Mouse (Mus musculus) neural tube, embryonic 12.5 days (tissue): ENCODE measurements around the gene Pnpla8. TPM values are rescaled to one million over a fixed set of nuclear protein-coding genes. Genes with fewer than 3 reads are reported as not detected.
A peak's percentile ranks its signal among the peaks of the same experiment; 100 is the strongest.
"Not testable (repeated sequence)": the region's sequence is repeated elsewhere in the genome, so short reads cannot be mapped to it uniquely, and the experiment has no call there.

Experiments used
- ATAC-seq: fragments of 200-750 bp; cut with Nextera tagmentation; 2 replicates; pipeline ENCODE4 v1.8.0; 2017; ENCODE audit warnings: low read depth, mild to moderate bottlenecking, moderate TSS enrichment, moderate library complexity; ENCODE audit not compliant: low FRiP score
- H3K27ac ChIP-seq: fragments of 300-500 bp; sonication (generic); 2 replicates; pipeline ENCODE4 v1.5.1; 2016
- H3K27me3 ChIP-seq: fragments of 300-500 bp; sonication (generic); replicated peaks from 2 replicates; pipeline ENCODE4 v1.6.1; 2016; ENCODE audit warnings: mild to moderate bottlenecking
- H3K36me3 ChIP-seq: fragments of 300-500 bp; sonication (generic); 2 replicates; pipeline ENCODE4 v1.6.1; 2016; ENCODE audit warnings: mild to moderate bottlenecking
- H3K4me1 ChIP-seq: fragments of 300-500 bp; sonication (generic); 2 replicates; pipeline ENCODE4 v1.6.1; 2016
- H3K4me2 ChIP-seq: fragments of 300-500 bp; sonication (generic); replicated peaks from 2 replicates; pipeline ENCODE4 v1.6.1; 2016; ENCODE audit warnings: mild to moderate bottlenecking
- H3K4me3 ChIP-seq: fragments of 300-500 bp; sonication (generic); 2 replicates; pipeline ENCODE4 v1.5.1; 2016
- H3K9ac ChIP-seq: fragments of 300-500 bp; sonication (generic); 2 replicates; pipeline ENCODE4 v1.6.1; 2016; ENCODE audit warnings: mild to moderate bottlenecking
- H3K9me3 ChIP-seq: fragments of 300-500 bp; sonication (generic); 2 replicates; pipeline ENCODE4 v1.6.1; 2016; ENCODE audit warnings: mild to moderate bottlenecking
- WGBS: fragments of 180-500 bp; shearing (Covaris S2); methylation state at CpG from one replicate; pipeline ENCODE4 v1.1.7; 2016; 5-methylcytosine and 5-hydroxymethylcytosine counted together
- polyA plus RNA-seq: library from polyadenylated mRNA; unstranded; fragments of >200 nt; fragmentation: Nextera tagmentation; extraction: Ambion mirVana; gene quantifications from 2 replicates; pipeline ENCODE4 v1.2.1, GENCODE M21; 2016

Pnpla8 gene
- polyA plus RNA-seq, 1 experiment from 2014 or later, result 103 TPM

GRCm38 (mm10) chr12:44224650-44225049 is 3.5 kb downstream of the Pnpla8 start:
- Histone ChIP-seq H3K4me3 (no peak overlapping the region), H3K27me3 (no peaks in the 10 kb centered on the region), H3K9ac (no peak overlapping the region), H3K36me3 (no peaks in the 10 kb centered on the region), H3K9me3 (no peaks in the 10 kb centered on the region), H3K27ac (no peak overlapping the region), H3K4me2 (no peak overlapping the region), H3K4me1 (peaks cover 3% of the 10 kb centered on the region; the same call in 1 of the 2 replicates)
- 78% methylated on average over 3 of the region's 3 CpGs for WGBS
- ATAC-seq, result no peak

GRCm38 (mm10) chr12:44241090-44241489 is 19.9 kb downstream of the Pnpla8 start:
- H3K4me1 ChIP-seq, result no peaks in the 10 kb centered on the region
- no peak overlapping the region for H3K27ac ChIP-seq
- no peak for ATAC-seq
- no peak overlapping the region for H3K4me3 ChIP-seq
- H3K9me3 ChIP-seq, result no peaks in the 10 kb centered on the region
- 81% methylated on average over 7 of the region's 7 CpGs for WGBS
- no peaks in the 10 kb centered on the region for H3K36me3 ChIP-seq
- H3K9ac ChIP-seq, result no peak overlapping the region
- no peaks in the 10 kb centered on the region for H3K27me3 ChIP-seq
- H3K4me2 ChIP-seq, result no peak overlapping the region

GRCm38 (mm10) chr12:44242407-44242806 is 21.2 kb downstream of the Pnpla8 start:
- Histone ChIP-seq H3K27me3 (no peaks in the 10 kb centered on the region), H3K27ac (no peak overlapping the region), H3K4me1 (no peaks in the 10 kb centered on the region), H3K9me3 (no peaks in the 10 kb centered on the region), H3K36me3 (no peaks in the 10 kb centered on the region), H3K4me2 (no peak overlapping the region), H3K4me3 (no peak overlapping the region), H3K9ac (no peak overlapping the region)
- WGBS, result 92% methylated on average over 4 of the region's 4 CpGs
- no peak for ATAC-seq

GRCm38 (mm10) chr12:44245739-44246138 is 24.6 kb downstream of the Pnpla8 start:
- 89% methylated on average over 3 of the region's 3 CpGs for WGBS
- no peak overlapping the region for H3K9ac ChIP-seq
- no peak overlapping the region for H3K4me3 ChIP-seq
- ATAC-seq, result no peak
- no peaks in the 10 kb centered on the region for H3K27me3 ChIP-seq
- H3K4me1 ChIP-seq, result no peaks in the 10 kb centered on the region
- H3K4me2 ChIP-seq, result no peak overlapping the region
- no peak overlapping the region for H3K27ac ChIP-seq
- H3K9me3 ChIP-seq, result no peaks in the 10 kb centered on the region
- H3K36me3 ChIP-seq, result no peaks in the 10 kb centered on the region

GRCm38 (mm10) chr12:44248309-44248977 is 27.3 kb downstream of the Pnpla8 start:
- H3K36me3 ChIP-seq, result no peaks in the 10 kb centered on the region
- H3K4me1 ChIP-seq, result no peaks in the 10 kb centered on the region
- H3K9me3 ChIP-seq, result no peaks in the 10 kb centered on the region
- no peak overlapping the region for H3K27ac ChIP-seq
- no peak overlapping the region for H3K4me3 ChIP-seq
- no peaks in the 10 kb centered on the region for H3K27me3 ChIP-seq
- H3K9ac ChIP-seq, result no peak overlapping the region
- 76% methylated on average over 9 of the region's 9 CpGs for WGBS
- H3K4me2 ChIP-seq, result no peak overlapping the region
- no peak; the same call in 1 of the 2 replicates for ATAC-seq

GRCm38 (mm10) chr12:44262612-44263011 is 41.4 kb downstream of the Pnpla8 start:
- Histone ChIP-seq H3K4me1 (no peaks in the 10 kb centered on the region), H3K36me3 (no peaks in the 10 kb centered on the region), H3K27me3 (no peaks in the 10 kb centered on the region), H3K4me3 (no peak overlapping the region), H3K4me2 (no peak overlapping the region), H3K27ac (no peak overlapping the region), H3K9ac (no peak overlapping the region), H3K9me3 (no peaks in the 10 kb centered on the region)
- no peak for ATAC-seq

- Histone ChIP-seq H3K4me3 (no peak overlapping the region), H3K27me3 (no peaks in the 10 kb centered on the region), H3K4me1 (0 out of 2 replicates have a peak, but pooled peaks cover 3% of the 10 kb centered on the region), H3K9me3 (no peaks in the 10 kb centered on the region), H3K36me3 (no peaks in the 10 kb centered on the region), H3K27ac (no peak overlapping the region), H3K4me2 (no peak overlapping the region), H3K9ac (no peak overlapping the region)
- ATAC-seq, result no peak
- 81% methylated on average over 3 of the region's 3 CpGs for WGBS
Observed at GRCm38 (mm10) chr12:44265651-44266050, 44.5 kb downstream of the Pnpla8 start.

GRCm38 (mm10) chr12:44267196-44267595 is 46.0 kb downstream of the Pnpla8 start:
- H3K9me3 ChIP-seq, result no peaks in the 10 kb centered on the region
- no peak for ATAC-seq
- 0 out of 2 replicates have a peak, but pooled peaks cover 3% of the 10 kb centered on the region for H3K4me1 ChIP-seq
- no peaks in the 10 kb centered on the region for H3K27me3 ChIP-seq
- no peak overlapping the region for H3K9ac ChIP-seq
- no peaks in the 10 kb centered on the region for H3K36me3 ChIP-seq
- H3K27ac ChIP-seq, result no peak overlapping the region
- WGBS, result 94% methylated on average over 2 of the region's 2 CpGs
- no peak overlapping the region for H3K4me2 ChIP-seq
- no peak overlapping the region for H3K4me3 ChIP-seq

- Histone ChIP-seq H3K9ac (peak overlapping the region; percentile 84), H3K27me3 (no peaks in the 10 kb centered on the region), H3K4me1 (0 out of 2 replicates have a peak, but pooled peaks cover 3% of the 10 kb centered on the region), H3K36me3 (no peaks in the 10 kb centered on the region), H3K4me2 (peak overlapping the region; percentile 69), H3K9me3 (no peaks in the 10 kb centered on the region), H3K4me3 (peak overlapping the region; percentile 79), H3K27ac (peak overlapping the region; percentile 95)
- under 1% methylated on average over 38 of the region's 38 CpGs for WGBS
- ATAC-seq, result peak; percentile 99
Observed at GRCm38 (mm10) chr12:44268728-44269302, 47.6 kb downstream of the Pnpla8 start.

- under 1% methylated on average over 42 of the region's 46 CpGs for WGBS
- Histone ChIP-seq H3K4me1 (0 out of 2 replicates have a peak, but pooled peaks cover 3% of the 10 kb centered on the region), H3K27me3 (no peaks in the 10 kb centered on the region), H3K9me3 (no peaks in the 10 kb centered on the region), H3K4me2 (peak overlapping the region; percentile 69), H3K4me3 (peak overlapping the region; percentile 79), H3K27ac (peak overlapping the region; percentile 95), H3K9ac (peak overlapping the region; percentile 84), H3K36me3 (no peaks in the 10 kb centered on the region)
- ATAC-seq, result peak; percentile 94
Observed at GRCm38 (mm10) chr12:44269311-44269831, 48.2 kb downstream of the Pnpla8 start.

- Histone ChIP-seq H3K4me3 (no peak overlapping the region), H3K9ac (no peak overlapping the region), H3K27ac (no peak overlapping the region), H3K4me2 (no peak overlapping the region), H3K27me3 (no peaks in the 10 kb centered on the region), H3K36me3 (no peaks in the 10 kb centered on the region), H3K4me1 (0 out of 2 replicates have a peak, but pooled peaks cover 3% of the 10 kb centered on the region), H3K9me3 (no peaks in the 10 kb centered on the region)
- no peak for ATAC-seq
- WGBS, result 90% methylated on average over 6 of the region's 6 CpGs
Observed at GRCm38 (mm10) chr12:44274125-44274835, 53.1 kb downstream of the Pnpla8 start.

- not testable (repeated sequence) for H3K27ac ChIP-seq, ATAC-seq, H3K9me3 ChIP-seq, H3K4me3 ChIP-seq, H3K4me2 ChIP-seq, H3K4me1 ChIP-seq, H3K36me3 ChIP-seq, H3K27me3 ChIP-seq, H3K9ac ChIP-seq
- WGBS, result 90% methylated on average over 2 of the region's 2 CpGs
Observed at GRCm38 (mm10) chr12:44280147-44280546, 59.0 kb downstream of the Pnpla8 start.
